Mouse (Mus musculus): ENCODE results near the gene Elp4. TPM values are rescaled to one million over a fixed set of nuclear protein-coding genes. Genes with fewer than 3 reads are reported as not detected.

Elp4 gene
- polyA plus RNA-seq, 1 experiment, result 1.4 TPM

DNA sequence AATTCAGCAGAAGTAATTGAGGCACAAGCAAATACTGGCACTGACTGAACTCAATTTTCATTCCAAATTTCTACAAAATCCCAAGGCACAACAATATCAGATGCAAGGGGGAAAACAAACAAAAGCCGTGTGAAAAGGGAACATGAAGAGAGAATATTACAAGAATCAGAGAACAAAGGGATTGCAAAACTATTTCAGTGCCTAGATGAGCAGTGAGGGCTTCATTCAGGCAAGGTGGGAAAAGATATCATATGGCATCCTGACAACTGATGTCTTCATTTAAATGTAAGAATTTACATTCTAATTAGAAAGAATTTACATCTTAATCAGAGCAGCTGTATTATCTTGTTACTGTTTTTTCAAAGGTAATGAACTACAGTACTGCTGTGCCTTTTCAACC lies 150.9 kb downstream of the Elp4 start:
- Histone ChIP-seq H3K9me3 (no peaks in the 10 kb centered on the region), H3K36me3 (replicated peaks; ENCODE audit: low read length) (no peaks in the 10 kb centered on the region), H3K27me3 (replicated peaks) (no peaks in the 10 kb centered on the region), H3K4me1 (no peaks in the 10 kb centered on the region), H3K4me3 (replicated peaks) (no peak overlapping the region)
- no peak for TF ChIP-seq FLI1 (IDR thresholded peaks at IDR 0.05; ENCODE audit: low read length)
- TF ChIP-seq GATA1 (IDR thresholded peaks at IDR 0.05; ENCODE audit: borderline replicate concordance, low read length), result no peak

DNA sequence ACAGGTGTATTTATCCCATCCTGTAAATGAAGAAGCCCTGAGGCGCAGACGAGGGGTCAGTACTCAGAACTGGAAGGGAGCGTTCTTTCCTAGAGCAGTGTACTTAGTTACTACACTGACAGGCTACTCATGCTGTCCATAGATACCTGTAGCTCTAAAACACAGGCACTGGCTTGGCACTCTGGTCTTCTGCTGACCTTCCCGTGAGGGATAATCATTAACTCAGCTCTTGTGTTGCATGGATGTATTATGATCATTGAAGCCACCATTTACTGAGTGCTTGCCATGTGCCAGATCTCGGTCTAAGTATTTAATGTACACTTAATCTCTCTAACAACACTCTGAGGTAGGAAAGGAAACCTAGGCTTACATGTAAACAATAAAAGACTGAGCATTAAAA lies 155.3 kb downstream of the Elp4 start:
- H3K4me3 ChIP-seq (replicated peaks), result no peak overlapping the region
- no peak for TF ChIP-seq GATA1 (IDR thresholded peaks at IDR 0.05; ENCODE audit: borderline replicate concordance, low read length)
- TF ChIP-seq FLI1 (IDR thresholded peaks at IDR 0.05; ENCODE audit: low read length), result no peak
- H3K27me3 ChIP-seq (replicated peaks), result no peaks in the 10 kb centered on the region
- H3K9me3 ChIP-seq, result peaks cover 5% of the 10 kb centered on the region; the same call in 1 of the 2 replicates
- H3K4me1 ChIP-seq, result no peaks in the 10 kb centered on the region
- H3K36me3 ChIP-seq (replicated peaks; ENCODE audit: low read length), result no peaks in the 10 kb centered on the region

DNA sequence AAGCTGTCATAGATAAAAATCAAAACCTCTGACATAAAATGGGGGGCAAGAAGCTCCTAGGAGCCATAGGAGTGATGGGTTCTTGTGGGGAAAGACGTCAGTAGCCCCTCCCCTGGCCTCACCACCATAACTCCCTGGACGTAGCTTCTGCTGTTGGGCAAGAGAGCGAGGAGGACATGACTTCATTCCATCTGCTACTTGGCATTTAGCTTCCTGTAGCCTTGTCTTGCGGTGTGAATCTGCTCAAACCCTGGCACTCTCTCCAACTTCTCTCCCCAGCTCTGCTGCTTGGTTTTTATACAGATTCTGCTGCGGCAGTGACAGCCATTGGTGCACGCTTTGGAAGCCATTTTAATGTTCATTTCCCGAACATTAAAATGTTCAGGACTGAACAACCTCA lies 157.5 kb downstream of the Elp4 start:
- Histone ChIP-seq H3K27me3 (replicated peaks) (no peaks in the 10 kb centered on the region), H3K4me3 (replicated peaks) (no peak overlapping the region), H3K4me1 (no peaks in the 10 kb centered on the region), H3K9me3 (peaks cover 7% of the 10 kb centered on the region; the same call in 1 of the 2 replicates), H3K36me3 (replicated peaks; ENCODE audit: low read length) (no peaks in the 10 kb centered on the region)
- no peak for TF ChIP-seq GATA1 (IDR thresholded peaks at IDR 0.05; ENCODE audit: borderline replicate concordance, low read length)
- no peak for TF ChIP-seq FLI1 (IDR thresholded peaks at IDR 0.05; ENCODE audit: low read length)

DNA sequence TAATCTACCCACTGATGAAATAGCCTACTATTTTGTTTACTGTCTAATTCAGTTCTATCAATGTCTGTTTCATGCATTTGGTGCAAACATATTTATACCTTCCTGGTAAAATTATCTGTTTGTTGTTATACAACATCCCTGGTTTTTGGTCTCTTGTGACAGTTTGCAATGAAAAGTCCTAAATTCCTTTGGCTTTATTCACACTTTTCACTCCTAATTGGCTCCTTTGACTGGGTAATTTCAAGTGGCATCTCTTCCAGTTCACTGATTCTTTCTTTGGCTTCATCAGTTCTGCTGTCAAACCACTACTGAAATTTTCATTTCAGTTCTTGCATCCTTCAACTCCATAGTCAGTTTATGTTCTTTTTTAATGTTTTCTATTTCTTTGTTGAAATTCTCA lies 168.2 kb downstream of the Elp4 start:
- H3K4me1 ChIP-seq, result no peaks in the 10 kb centered on the region
- no peaks in the 10 kb centered on the region for H3K9me3 ChIP-seq
- TF ChIP-seq FLI1 (IDR thresholded peaks at IDR 0.05; ENCODE audit: low read length) (no peak), GATA1 (IDR thresholded peaks at IDR 0.05; ENCODE audit: borderline replicate concordance, low read length) (no peak)
- H3K36me3 ChIP-seq (replicated peaks; ENCODE audit: low read length), result no peaks in the 10 kb centered on the region
- H3K4me3 ChIP-seq (replicated peaks), result no peak overlapping the region
- H3K27me3 ChIP-seq (replicated peaks), result no peaks in the 10 kb centered on the region

DNA sequence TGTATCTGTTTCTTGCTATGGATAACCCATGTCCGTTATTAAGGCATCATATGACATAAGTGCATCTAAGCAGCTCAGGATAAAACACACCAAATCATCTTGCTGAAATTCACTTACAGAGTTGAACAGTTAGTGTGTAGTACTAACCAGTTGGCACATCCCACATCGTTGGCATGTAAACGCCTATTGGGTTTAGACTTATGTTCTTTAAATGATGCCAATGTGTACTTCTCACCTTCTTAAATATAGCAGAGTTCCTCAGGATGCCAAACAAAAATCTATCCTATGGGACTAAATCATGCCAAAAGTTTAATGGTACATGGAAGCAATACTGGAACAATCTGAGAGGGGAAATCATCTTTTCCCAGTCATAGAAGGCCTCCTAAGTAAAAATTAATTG lies 173.7 kb downstream of the Elp4 start:
- no peaks in the 10 kb centered on the region for H3K9me3 ChIP-seq

DNA sequence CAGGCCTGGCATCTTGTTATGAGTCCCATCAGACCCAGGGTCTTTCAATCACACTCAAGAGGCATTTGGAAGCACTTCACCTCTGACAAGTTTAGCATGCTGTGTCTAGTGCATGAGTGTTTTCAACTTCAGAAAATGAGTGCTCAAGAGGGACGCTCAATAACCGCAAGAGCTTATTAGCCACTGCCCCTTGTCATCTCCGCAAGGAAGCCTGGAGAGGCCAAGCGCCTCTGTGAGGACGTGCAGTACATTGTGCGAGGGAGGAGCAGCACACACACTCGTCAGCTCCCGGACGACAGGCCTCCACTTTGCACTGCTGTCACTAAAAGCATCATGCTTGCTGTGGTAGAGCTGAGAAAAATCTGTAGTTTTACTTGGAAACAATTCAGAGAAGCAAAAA lies 177.7 kb downstream of the Elp4 start:
- no peaks in the 10 kb centered on the region for H3K4me1 ChIP-seq
- H3K9me3 ChIP-seq, result no peaks in the 10 kb centered on the region
- H3K36me3 ChIP-seq (replicated peaks; ENCODE audit: low read length), result no peaks in the 10 kb centered on the region
- no peaks in the 10 kb centered on the region for H3K27me3 ChIP-seq (replicated peaks)
- TF ChIP-seq GATA1 (IDR thresholded peaks at IDR 0.05; ENCODE audit: borderline replicate concordance, low read length) (no peak), FLI1 (IDR thresholded peaks at IDR 0.05; ENCODE audit: low read length) (no peak)
- H3K4me3 ChIP-seq (replicated peaks), result no peak overlapping the region

More for the DNA sequence above, 173.7 kb downstream of the Elp4 start:
- H3K4me1 ChIP-seq, result no peaks in the 10 kb centered on the region
- no peaks in the 10 kb centered on the region for H3K27me3 ChIP-seq (replicated peaks)
- no peak overlapping the region for H3K4me3 ChIP-seq (replicated peaks)
- no peaks in the 10 kb centered on the region for H3K36me3 ChIP-seq (replicated peaks; ENCODE audit: low read length)
- no peak for TF ChIP-seq FLI1 (IDR thresholded peaks at IDR 0.05; ENCODE audit: low read length)
- TF ChIP-seq GATA1 (IDR thresholded peaks at IDR 0.05; ENCODE audit: borderline replicate concordance, low read length), result no peak

DNA sequence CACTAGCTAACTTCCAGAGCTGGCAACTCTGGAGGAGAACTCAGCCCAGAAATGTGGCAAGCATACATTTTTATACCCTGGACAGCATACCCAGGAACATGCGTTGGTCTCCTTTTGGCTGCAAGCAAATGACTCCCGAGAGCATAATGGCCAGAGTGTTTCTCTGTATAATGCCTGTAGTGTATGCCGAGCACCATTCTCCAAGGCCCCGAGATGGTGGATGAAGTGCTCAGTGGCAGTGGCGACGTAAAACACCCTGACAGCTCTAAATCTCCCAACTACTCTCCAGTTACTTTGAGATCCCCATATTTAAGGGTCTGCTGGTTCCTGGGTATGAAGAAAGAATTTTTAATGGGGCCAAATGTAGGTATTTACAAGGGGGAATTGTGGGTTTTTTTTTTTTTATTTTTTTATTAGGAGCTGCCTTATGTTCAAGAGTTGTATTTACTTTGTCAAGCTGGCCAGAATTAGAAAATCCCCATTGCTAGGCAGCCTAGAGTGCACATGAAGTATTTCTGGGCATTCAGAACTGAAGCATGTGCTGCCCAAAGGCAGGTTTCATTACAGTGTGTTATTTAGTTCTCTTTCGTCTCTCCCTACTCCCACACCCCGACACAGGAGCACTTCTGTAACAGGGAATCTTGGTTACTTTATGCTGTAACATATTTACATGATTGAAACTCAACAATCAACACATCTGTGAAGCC lies 188.8 kb downstream of the Elp4 start:
- Histone ChIP-seq H3K4me3 (replicated peaks) (no peak overlapping the region), H3K4me1 (no peaks in the 10 kb centered on the region), H3K9me3 (no peaks in the 10 kb centered on the region), H3K36me3 (replicated peaks; ENCODE audit: low read length) (no peaks in the 10 kb centered on the region), H3K27me3 (replicated peaks) (no peaks in the 10 kb centered on the region)
- TF ChIP-seq GATA1 (IDR thresholded peaks at IDR 0.05; ENCODE audit: borderline replicate concordance, low read length), result no peak
- no peak for TF ChIP-seq FLI1 (IDR thresholded peaks at IDR 0.05; ENCODE audit: low read length)

DNA sequence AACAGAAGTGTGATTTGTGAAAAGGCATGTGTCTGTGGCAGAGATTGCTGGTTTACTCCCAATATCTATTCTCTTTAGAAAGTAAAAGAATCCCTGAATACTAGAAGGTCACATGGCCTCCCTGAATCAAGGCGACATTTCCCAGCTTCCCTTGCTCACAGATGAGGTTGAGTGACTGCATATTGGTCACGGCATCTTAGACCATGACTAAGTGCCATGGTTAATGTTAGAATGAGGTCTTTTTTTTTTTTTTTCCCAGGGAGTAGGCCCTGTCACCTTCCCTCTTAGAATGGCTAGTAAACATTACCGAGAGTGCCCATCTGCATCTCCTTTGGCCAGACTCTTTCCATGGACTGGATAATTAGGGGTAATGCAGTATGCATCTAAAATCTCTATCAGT lies 193.9 kb downstream of the Elp4 start:
- no peaks in the 10 kb centered on the region for H3K9me3 ChIP-seq
- no peak overlapping the region for H3K4me3 ChIP-seq (replicated peaks)
- TF ChIP-seq FLI1 (IDR thresholded peaks at IDR 0.05; ENCODE audit: low read length) (no peak), GATA1 (IDR thresholded peaks at IDR 0.05; ENCODE audit: borderline replicate concordance, low read length) (no peak)
- no peaks in the 10 kb centered on the region for H3K36me3 ChIP-seq (replicated peaks; ENCODE audit: low read length)
- no peaks in the 10 kb centered on the region for H3K27me3 ChIP-seq (replicated peaks)
- H3K4me1 ChIP-seq, result no peaks in the 10 kb centered on the region

DNA sequence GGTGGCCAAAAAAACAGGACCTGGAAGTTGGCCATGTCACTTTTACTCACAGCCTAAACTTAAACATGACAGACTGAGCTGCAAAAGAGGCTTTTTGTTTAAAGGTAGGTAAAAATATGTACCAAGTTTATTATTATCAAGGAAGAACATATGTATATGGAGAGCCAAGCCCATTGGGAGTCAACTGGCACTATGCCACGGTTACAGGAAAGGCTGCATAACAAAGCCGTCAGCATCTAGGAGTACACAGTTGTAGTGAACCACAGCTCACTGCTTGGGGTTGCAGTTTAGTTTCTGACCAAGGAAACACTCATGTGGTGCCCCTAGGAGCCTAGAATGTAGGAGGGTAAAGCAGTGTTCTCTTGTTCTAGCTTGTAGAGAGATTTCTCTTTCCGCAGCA lies 195.2 kb downstream of the Elp4 start:
- Histone ChIP-seq H3K27me3 (replicated peaks) (no peaks in the 10 kb centered on the region), H3K4me1 (no peaks in the 10 kb centered on the region), H3K4me3 (replicated peaks) (no peak overlapping the region), H3K36me3 (replicated peaks; ENCODE audit: low read length) (no peaks in the 10 kb centered on the region), H3K9me3 (no peaks in the 10 kb centered on the region)
- no peak for TF ChIP-seq FLI1 (IDR thresholded peaks at IDR 0.05; ENCODE audit: low read length)
- no peak for TF ChIP-seq GATA1 (IDR thresholded peaks at IDR 0.05; ENCODE audit: borderline replicate concordance, low read length)

DNA sequence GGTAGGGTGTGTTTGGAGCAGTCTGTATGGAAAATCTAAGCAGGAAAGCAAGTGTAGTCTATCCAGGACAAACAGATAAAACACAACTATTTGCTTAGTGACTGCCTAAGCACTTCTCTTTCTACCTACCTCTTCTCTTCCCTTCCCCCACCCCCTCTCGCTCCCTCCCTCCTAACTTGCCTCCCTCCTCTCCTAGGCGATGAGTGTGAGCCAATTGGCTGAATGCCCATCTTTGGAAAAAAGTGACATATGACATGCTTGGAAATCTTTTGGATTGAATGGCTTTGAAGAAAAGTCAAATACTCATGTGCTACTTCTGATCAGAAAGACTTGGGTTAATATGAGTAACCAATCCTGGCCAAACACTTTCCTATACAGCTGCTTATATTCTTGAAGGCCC lies 199.0 kb downstream of the Elp4 start:
- TF ChIP-seq GATA1 (IDR thresholded peaks at IDR 0.05; ENCODE audit: borderline replicate concordance, low read length) (no peak), FLI1 (IDR thresholded peaks at IDR 0.05; ENCODE audit: low read length) (no peak)
- H3K36me3 ChIP-seq (replicated peaks; ENCODE audit: low read length), result peaks cover 8% of the 10 kb centered on the region
- H3K9me3 ChIP-seq, result no peaks in the 10 kb centered on the region
- no peak overlapping the region for H3K4me3 ChIP-seq (replicated peaks)
- no peaks in the 10 kb centered on the region for H3K27me3 ChIP-seq (replicated peaks)
- no peaks in the 10 kb centered on the region for H3K4me1 ChIP-seq

Measured in megakaryocyte, embryonic 14.5 days (primary cell).